Mouse (Mus musculus) neural tube, embryonic 12.5 days (tissue): ENCODE data around the gene Ndrg3. TPM values are rescaled to one million over a fixed set of nuclear protein-coding genes. Genes with fewer than 3 reads are reported as not detected.
"Not testable (repeated sequence)": the region's sequence is repeated elsewhere in the genome, so short reads cannot be mapped to it uniquely, and the experiment has no call there.

Experiments used
- ATAC-seq: fragments of 200-750 bp; cut with Nextera tagmentation; 2 replicates; pipeline ENCODE4 v1.8.0; 2017; ENCODE audit warnings: low read depth, mild to moderate bottlenecking, moderate TSS enrichment, moderate library complexity; ENCODE audit not compliant: low FRiP score
- H3K27ac ChIP-seq: fragments of 300-500 bp; sonication (generic); 2 replicates; pipeline ENCODE4 v1.5.1; 2016
- H3K27me3 ChIP-seq: fragments of 300-500 bp; sonication (generic); replicated peaks from 2 replicates; pipeline ENCODE4 v1.6.1; 2016; ENCODE audit warnings: mild to moderate bottlenecking
- H3K36me3 ChIP-seq: fragments of 300-500 bp; sonication (generic); 2 replicates; pipeline ENCODE4 v1.6.1; 2016; ENCODE audit warnings: mild to moderate bottlenecking
- H3K4me1 ChIP-seq: fragments of 300-500 bp; sonication (generic); 2 replicates; pipeline ENCODE4 v1.6.1; 2016
- H3K4me2 ChIP-seq: fragments of 300-500 bp; sonication (generic); replicated peaks from 2 replicates; pipeline ENCODE4 v1.6.1; 2016; ENCODE audit warnings: mild to moderate bottlenecking
- H3K4me3 ChIP-seq: fragments of 300-500 bp; sonication (generic); 2 replicates; pipeline ENCODE4 v1.5.1; 2016
- H3K9ac ChIP-seq: fragments of 300-500 bp; sonication (generic); 2 replicates; pipeline ENCODE4 v1.6.1; 2016; ENCODE audit warnings: mild to moderate bottlenecking
- H3K9me3 ChIP-seq: fragments of 300-500 bp; sonication (generic); 2 replicates; pipeline ENCODE4 v1.6.1; 2016; ENCODE audit warnings: mild to moderate bottlenecking
- WGBS: fragments of 180-500 bp; shearing (Covaris S2); methylation state at CpG from one replicate; pipeline ENCODE4 v1.1.7; 2016; 5-methylcytosine and 5-hydroxymethylcytosine counted together
- polyA plus RNA-seq: library from polyadenylated mRNA; unstranded; fragments of >200 nt; fragmentation: Nextera tagmentation; extraction: Ambion mirVana; gene quantifications from 2 replicates; pipeline ENCODE4 v1.2.1, GENCODE M21; 2016

The Ndrg3 gene
- polyA plus RNA-seq, 1 experiment from 2014 or later, result 63.4 TPM

GRCm38 (mm10) chr2:156957035-156957434 is 34.8 kb downstream of the Ndrg3 start:
- WGBS, result 87% methylated on average over 2 of the region's 2 CpGs
- Histone ChIP-seq H3K27ac (no peak overlapping the region), H3K27me3 (no peaks in the 10 kb centered on the region), H3K36me3 (no peaks in the 10 kb centered on the region), H3K9ac (no peak overlapping the region), H3K4me1 (no peaks in the 10 kb centered on the region), H3K9me3 (no peaks in the 10 kb centered on the region), H3K4me2 (no peak overlapping the region), H3K4me3 (no peak overlapping the region)
- ATAC-seq, result no peak

- H3K4me2 ChIP-seq, result no peak overlapping the region
- H3K27me3 ChIP-seq, result no peaks in the 10 kb centered on the region
- WGBS, result 74% methylated on average over 7 of the region's 7 CpGs
- ATAC-seq, result no peak
- no peaks in the 10 kb centered on the region for H3K9me3 ChIP-seq
- no peak overlapping the region for H3K4me3 ChIP-seq
- H3K27ac ChIP-seq, result no peak overlapping the region
- no peak overlapping the region for H3K9ac ChIP-seq
- H3K4me1 ChIP-seq, result no peaks in the 10 kb centered on the region
- H3K36me3 ChIP-seq, result no peaks in the 10 kb centered on the region
Observed at GRCm38 (mm10) chr2:156956306-156956705, 35.5 kb downstream of the Ndrg3 start.

- no peaks in the 10 kb centered on the region for H3K36me3 ChIP-seq
- no peak overlapping the region for H3K27ac ChIP-seq
- no peak for ATAC-seq
- 92% methylated on average over 5 of the region's 5 CpGs for WGBS
- no peak overlapping the region for H3K9ac ChIP-seq
- H3K4me2 ChIP-seq, result no peak overlapping the region
- no peaks in the 10 kb centered on the region for H3K4me1 ChIP-seq
- H3K9me3 ChIP-seq, result no peaks in the 10 kb centered on the region
- H3K4me3 ChIP-seq, result no peak overlapping the region
- no peaks in the 10 kb centered on the region for H3K27me3 ChIP-seq
Observed at GRCm38 (mm10) chr2:156954463-156954862, 37.4 kb downstream of the Ndrg3 start.

GRCm38 (mm10) chr2:156951301-156952094 is 40.4 kb downstream of the Ndrg3 start:
- Histone ChIP-seq H3K4me2 (no peak overlapping the region), H3K27ac (no peak overlapping the region), H3K27me3 (no peaks in the 10 kb centered on the region), H3K4me1 (no peaks in the 10 kb centered on the region), H3K9me3 (no peaks in the 10 kb centered on the region), H3K4me3 (no peak overlapping the region), H3K36me3 (peaks cover 8% of the 10 kb centered on the region), H3K9ac (no peak overlapping the region)
- WGBS, result 90% methylated on average over 10 of the region's 10 CpGs
- no peak for ATAC-seq

- no peak overlapping the region for H3K27ac ChIP-seq
- WGBS, result 97% methylated on average over 3 of the region's 3 CpGs
- ATAC-seq, result no peak
- no peak overlapping the region for H3K9ac ChIP-seq
- H3K9me3 ChIP-seq, result no peaks in the 10 kb centered on the region
- no peaks in the 10 kb centered on the region for H3K27me3 ChIP-seq
- peaks cover 12% of the 10 kb centered on the region for H3K36me3 ChIP-seq
- no peak overlapping the region for H3K4me2 ChIP-seq
- H3K4me1 ChIP-seq, result no peaks in the 10 kb centered on the region
- no peak overlapping the region for H3K4me3 ChIP-seq
Observed at GRCm38 (mm10) chr2:156950816-156951215, 41.0 kb downstream of the Ndrg3 start.

GRCm38 (mm10) chr2:156941523-156941922 is 50.3 kb downstream of the Ndrg3 start:
- H3K27ac ChIP-seq, H3K27me3 ChIP-seq, H3K9me3 ChIP-seq, ATAC-seq, H3K4me2 ChIP-seq, H3K4me3 ChIP-seq, H3K9ac ChIP-seq, H3K4me1 ChIP-seq: not testable (repeated sequence)
- 78% methylated on average over 9 of the region's 9 CpGs for WGBS
- peaks cover 19% of the 10 kb centered on the region; the same call in 1 of the 2 replicates for H3K36me3 ChIP-seq

- WGBS, result 71% methylated on average over 6 of the region's 6 CpGs
- ATAC-seq, H3K4me1 ChIP-seq, H3K4me2 ChIP-seq, H3K4me3 ChIP-seq, H3K27me3 ChIP-seq, H3K27ac ChIP-seq, H3K9ac ChIP-seq, H3K9me3 ChIP-seq: not testable (repeated sequence)
- peaks cover 16% of the 10 kb centered on the region; the same call in 1 of the 2 replicates for H3K36me3 ChIP-seq
Observed at GRCm38 (mm10) chr2:156939926-156940325, 51.9 kb downstream of the Ndrg3 start.

GRCm38 (mm10) chr2:156937795-156938194 is 54.1 kb downstream of the Ndrg3 start:
- peaks cover 9% of the 10 kb centered on the region; the same call in 1 of the 2 replicates for H3K36me3 ChIP-seq
- WGBS, result 88% methylated on average over 2 of the region's 2 CpGs

GRCm38 (mm10) chr2:156935005-156935404 is 56.9 kb downstream of the Ndrg3 start:
- no peak overlapping the region for H3K27ac ChIP-seq
- no peak overlapping the region for H3K4me2 ChIP-seq
- ATAC-seq, result no peak
- H3K9me3 ChIP-seq, result no peaks in the 10 kb centered on the region
- H3K27me3 ChIP-seq, result no peaks in the 10 kb centered on the region
- peaks cover 13% of the 10 kb centered on the region; the same call in 1 of the 2 replicates for H3K36me3 ChIP-seq
- no peak overlapping the region for H3K9ac ChIP-seq
- no peaks in the 10 kb centered on the region for H3K4me1 ChIP-seq
- H3K4me3 ChIP-seq, result no peak overlapping the region
- WGBS, result 86% methylated on average over 6 of the region's 6 CpGs

More at GRCm38 (mm10) chr2:156937795-156938194, 54.1 kb downstream of the Ndrg3 start:
- H3K9me3 ChIP-seq, result no peaks in the 10 kb centered on the region
- no peak overlapping the region for H3K4me2 ChIP-seq
- no peaks in the 10 kb centered on the region for H3K4me1 ChIP-seq
- ATAC-seq, result no peak
- H3K9ac ChIP-seq, result no peak overlapping the region
- H3K27ac ChIP-seq, result no peak overlapping the region
- H3K27me3 ChIP-seq, result no peaks in the 10 kb centered on the region
- H3K4me3 ChIP-seq, result no peak overlapping the region

GRCm38 (mm10) chr2:156933426-156933825 is 58.4 kb downstream of the Ndrg3 start:
- ATAC-seq, result no peak
- Histone ChIP-seq H3K9me3 (no peaks in the 10 kb centered on the region), H3K9ac (no peak overlapping the region), H3K36me3 (peaks cover 17% of the 10 kb centered on the region; the same call in 1 of the 2 replicates), H3K4me1 (no peaks in the 10 kb centered on the region), H3K27me3 (no peaks in the 10 kb centered on the region), H3K4me2 (no peak overlapping the region), H3K4me3 (no peak overlapping the region), H3K27ac (no peak overlapping the region)
- 84% methylated on average over 1 of the region's 1 CpGs for WGBS

- H3K4me2 ChIP-seq, result no peak overlapping the region
- no peaks in the 10 kb centered on the region for H3K27me3 ChIP-seq
- no peak overlapping the region for H3K9ac ChIP-seq
- no peaks in the 10 kb centered on the region for H3K4me1 ChIP-seq
- peaks cover 15% of the 10 kb centered on the region; the same call in 1 of the 2 replicates for H3K36me3 ChIP-seq
- no peak for ATAC-seq
- 100% methylated on average over 2 of the region's 2 CpGs for WGBS
- no peak overlapping the region for H3K27ac ChIP-seq
- no peaks in the 10 kb centered on the region for H3K9me3 ChIP-seq
- H3K4me3 ChIP-seq, result no peak overlapping the region
Observed at GRCm38 (mm10) chr2:156931421-156931820, 60.4 kb downstream of the Ndrg3 start.

GRCm38 (mm10) chr2:156930549-156930948 is 61.3 kb downstream of the Ndrg3 start:
- Histone ChIP-seq H3K27me3 (no peaks in the 10 kb centered on the region), H3K4me2 (no peak overlapping the region), H3K9ac (no peak overlapping the region), H3K9me3 (no peaks in the 10 kb centered on the region), H3K4me3 (no peak overlapping the region), H3K4me1 (no peaks in the 10 kb centered on the region), H3K27ac (no peak overlapping the region), H3K36me3 (peaks cover 15% of the 10 kb centered on the region; the same call in 1 of the 2 replicates)
- 90% methylated on average over 6 of the region's 6 CpGs for WGBS
- ATAC-seq, result no peak
